Mouse (Mus musculus) lung, postnatal 25 days (tissue): ENCODE data around the gene Actl6a.
"Not testable (repeated sequence)": the region's sequence is repeated elsewhere in the genome, so short reads cannot be mapped to it uniquely, and the experiment has no call there.

ENCODE experiments used
- DNase-seq: peaks from one replicate; pipeline ENCODE4 v3.0.0; 2022; ENCODE audit warnings: low spot score

Gene Actl6a

GRCm38 (mm10) chr3:32705647-32706348, at the start of gene Actl6a:
Gene Actl6a, plus strand, starts transcription at chr3:32706298.
- not testable (repeated sequence) for DNase-seq

- DNase-seq: no peak
Measured at GRCm38 (mm10) chr3:32656398-32656994, 49.6 kb upstream of the Actl6a start.

DNA sequence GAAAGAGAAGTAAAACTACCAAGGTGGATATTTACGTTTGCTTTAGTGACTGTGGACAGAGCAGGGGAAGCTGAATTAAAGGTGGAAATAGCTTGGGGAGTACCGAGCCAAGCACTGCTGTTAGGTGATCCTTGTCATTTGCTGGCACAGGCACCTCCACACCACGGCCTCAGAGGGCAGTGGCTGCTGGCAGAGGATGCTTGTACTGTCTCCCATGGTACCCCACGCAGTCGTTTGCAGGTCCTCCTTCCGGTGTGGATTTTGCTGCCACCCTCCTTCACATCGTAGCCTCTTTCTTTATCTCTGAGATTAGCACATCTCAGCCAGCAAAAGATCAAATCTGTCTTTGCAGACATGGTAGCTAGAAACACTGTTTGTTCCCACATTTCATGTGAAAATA, 47.7 kb upstream of the Actl6a start:
- no peak for DNase-seq

GRCm38 (mm10) chr3:32658821-32659220, 47.3 kb upstream of the Actl6a start:
- no peak for DNase-seq

- DNase-seq: no peak
Measured at GRCm38 (mm10) chr3:32659506-32659905, 46.6 kb upstream of the Actl6a start.

GRCm38 (mm10) chr3:32660276-32660675, 45.8 kb upstream of the Actl6a start:
- DNase-seq: no peak

- DNase-seq: no peak
Measured at GRCm38 (mm10) chr3:32660831-32661555, 45.1 kb upstream of the Actl6a start.

DNA sequence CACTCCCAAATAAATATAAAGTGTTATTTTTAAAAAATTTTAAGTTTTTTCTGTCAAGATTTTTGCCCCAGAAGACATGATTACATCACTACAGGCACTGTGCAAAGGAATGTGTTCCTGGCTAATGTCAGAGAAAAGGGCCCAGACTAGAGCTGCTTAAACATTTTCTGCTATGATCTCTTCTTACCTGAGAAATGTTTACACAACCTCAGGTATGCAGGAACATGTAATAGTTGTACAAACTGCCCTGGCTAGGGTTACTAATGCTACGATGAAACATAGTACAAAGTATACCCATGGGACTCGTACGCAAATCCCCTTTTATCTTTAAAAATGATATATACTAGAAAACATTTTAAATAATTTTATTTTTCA, 44.6 kb upstream of the Actl6a start:
- no peak for DNase-seq

DNA sequence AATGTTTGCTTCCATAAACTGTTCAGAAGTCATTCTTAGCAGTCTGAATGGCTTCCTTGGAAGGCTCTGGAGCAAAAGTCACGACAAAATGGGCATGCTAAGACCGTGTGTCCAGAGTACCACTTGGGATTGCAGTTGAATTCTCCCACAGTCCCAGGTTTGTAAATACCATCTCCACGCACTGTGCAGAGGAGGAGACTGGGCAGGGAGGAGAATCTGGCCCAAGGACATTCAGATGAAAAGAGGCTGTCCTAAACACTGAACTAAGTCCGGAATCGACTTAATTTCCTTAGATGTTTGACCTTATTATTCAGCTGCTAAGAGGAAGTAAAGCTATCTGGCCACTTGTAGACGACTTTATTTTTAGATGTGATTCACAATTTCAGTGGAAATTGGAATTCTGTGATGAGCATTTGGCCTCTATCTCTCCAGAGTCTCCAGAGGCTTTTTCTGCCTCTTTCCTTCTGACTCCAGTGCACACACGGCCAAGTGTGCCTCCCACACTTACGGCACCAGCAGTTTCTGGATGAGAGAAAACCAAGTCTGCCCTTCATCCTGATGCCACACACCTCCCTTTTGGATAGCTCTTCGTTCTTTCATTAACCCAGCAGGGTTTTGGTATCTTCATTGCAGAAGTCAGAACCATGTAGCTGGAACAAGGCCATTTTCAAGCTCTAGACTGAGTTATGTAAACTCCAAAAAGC, 37.7 kb upstream of the Actl6a start:
- DNase-seq: no peak

DNA sequence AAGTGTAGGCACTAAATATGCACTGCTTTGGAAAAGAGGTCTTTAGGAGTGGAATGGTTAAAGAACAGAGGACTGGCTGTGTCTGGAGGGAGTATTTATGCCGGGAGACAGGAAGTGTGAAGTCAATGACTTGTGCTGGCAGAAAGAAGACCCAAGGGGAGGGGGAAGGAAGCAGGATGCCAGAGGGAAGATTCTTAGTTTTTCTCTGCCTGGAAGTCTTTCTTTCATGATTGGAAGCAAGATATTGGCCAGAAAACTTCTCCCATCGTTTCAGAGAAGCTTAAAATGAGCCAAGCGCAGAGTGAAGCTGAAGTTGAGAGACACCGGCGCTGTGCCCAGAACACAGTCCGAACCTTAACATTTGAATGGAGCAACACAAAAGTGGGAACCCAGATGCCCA, 36.9 kb upstream of the Actl6a start:
- DNase-seq: peak; percentile 30

- DNase-seq: no peak
Measured at GRCm38 (mm10) chr3:32670196-32670595, 35.9 kb upstream of the Actl6a start.

- no peak for DNase-seq
Measured at GRCm38 (mm10) chr3:32673151-32673550, 32.9 kb upstream of the Actl6a start.

DNA sequence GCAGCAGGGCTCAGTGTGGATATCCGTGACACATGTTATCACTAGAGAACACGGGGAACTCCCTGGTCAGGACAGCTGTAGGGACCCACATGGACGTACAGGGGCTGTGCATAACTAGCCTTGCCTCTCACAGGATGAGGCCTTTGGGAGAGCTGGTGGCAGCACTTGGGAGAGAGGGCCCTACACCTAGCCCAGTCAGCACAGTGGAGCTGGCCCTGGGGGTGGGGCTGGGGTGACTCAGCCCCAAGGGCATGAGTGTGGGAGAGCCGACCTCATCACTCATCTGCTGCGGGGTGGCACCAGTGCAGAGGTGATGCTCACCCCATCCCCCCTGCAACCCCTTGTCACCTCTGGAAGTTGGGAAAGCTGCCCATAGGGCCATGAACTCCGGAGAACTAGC, 29.7 kb upstream of the Actl6a start:
- DNase-seq: no peak

- no peak for DNase-seq
Measured at GRCm38 (mm10) chr3:32682910-32683531, 23.1 kb upstream of the Actl6a start.

- DNase-seq: no peak
Measured at GRCm38 (mm10) chr3:32684631-32685030, 21.5 kb upstream of the Actl6a start.

DNA sequence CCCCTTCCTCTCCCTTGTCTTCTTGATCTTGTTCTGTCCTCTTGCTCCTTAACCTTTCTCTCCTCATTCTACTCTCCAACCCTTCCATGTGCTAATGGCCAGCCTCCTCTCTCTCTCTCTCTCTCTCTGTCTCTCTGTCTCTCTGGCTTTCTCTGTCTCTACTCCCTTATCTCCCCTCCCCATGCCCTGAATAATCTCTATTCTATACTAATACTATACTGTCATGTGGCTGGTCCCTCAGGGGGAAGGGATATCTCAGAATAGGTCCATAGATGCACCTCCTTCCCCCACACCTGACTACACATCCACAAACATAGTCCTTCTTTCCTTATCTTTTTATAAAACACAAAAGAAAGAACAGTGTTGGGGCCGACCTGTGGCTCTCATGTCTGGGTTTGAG, 19.6 kb upstream of the Actl6a start:
- no peak for DNase-seq

DNA sequence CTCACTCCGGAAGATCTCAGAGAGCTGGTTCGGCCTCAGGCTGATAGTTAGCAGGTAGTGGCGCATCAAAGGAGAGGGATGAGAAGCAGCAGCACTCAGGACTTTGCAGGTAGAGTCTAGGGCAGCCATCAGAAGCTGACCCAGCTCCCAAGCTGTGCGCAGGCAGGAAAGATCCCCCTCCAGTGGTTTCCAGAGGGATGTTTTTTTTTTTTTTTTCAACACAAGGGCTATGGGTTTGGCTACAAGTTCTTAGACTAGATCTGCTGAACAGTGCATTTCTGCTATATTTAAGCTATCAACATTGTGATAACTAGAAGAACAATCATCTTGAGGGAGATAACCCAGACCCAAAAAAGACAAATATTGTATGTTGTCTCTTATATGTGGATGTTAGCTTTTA, 18.9 kb upstream of the Actl6a start:
- DNase-seq: no peak

GRCm38 (mm10) chr3:32689567-32689999, 16.5 kb upstream of the Actl6a start:
- DNase-seq: no peak

DNA sequence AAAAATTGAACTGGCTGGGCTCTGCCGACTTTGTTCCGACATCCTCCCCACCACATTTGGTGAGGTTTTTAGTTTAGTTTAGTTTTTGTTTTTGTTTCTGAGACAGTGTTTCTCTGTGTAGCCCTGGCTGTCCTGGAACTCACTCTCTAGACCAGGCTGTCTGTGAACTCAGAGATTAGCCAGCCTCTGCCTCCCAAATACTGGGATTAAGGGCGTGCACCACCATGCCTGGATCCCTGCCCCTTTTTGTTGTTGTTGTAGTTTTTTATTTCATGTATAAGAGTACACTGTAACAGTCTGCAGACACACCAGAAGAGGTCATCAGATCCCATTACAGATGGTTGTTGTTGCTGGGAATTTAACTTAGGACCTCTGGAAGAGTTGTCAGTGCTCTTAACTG, 16.1 kb upstream of the Actl6a start:
- DNase-seq: no peak

DNA sequence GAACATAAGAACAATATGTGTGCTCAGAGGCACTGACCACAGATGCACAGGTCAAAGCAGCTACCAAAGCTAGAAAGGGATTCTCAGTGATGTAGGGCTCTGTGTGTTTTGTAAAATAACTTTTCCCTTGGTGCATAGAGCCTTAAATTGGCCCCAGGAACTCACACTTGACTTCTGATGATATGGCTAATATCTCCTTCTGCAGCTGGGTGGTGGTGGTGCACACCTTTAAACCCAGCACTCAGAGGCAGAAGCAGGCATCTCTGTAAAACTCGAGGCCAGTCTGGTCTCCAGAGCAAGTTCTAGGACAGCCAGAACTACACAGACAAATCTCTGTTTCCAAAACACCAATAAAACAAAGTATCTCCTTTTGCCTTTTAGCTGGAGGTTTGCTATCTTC, 15.2 kb upstream of the Actl6a start:
- DNase-seq: no peak

GRCm38 (mm10) chr3:32691841-32692240, 14.3 kb upstream of the Actl6a start:
- no peak for DNase-seq

GRCm38 (mm10) chr3:32694211-32694610, 11.9 kb upstream of the Actl6a start:
- no peak for DNase-seq
